Mouse (Mus musculus): ENCODE measurements at regions not wholly inside any gene's neighbourhood (a gene's known extent, or its start where the extent isn't known, plus 50 kb on each side); places are given as distances from the start of the nearest gene placed in this dataset.

GRCm38 (mm10) chr17:51304964-51305363 is 125.8 kb upstream of the Tbc1d5 start:
- CTCF ChIA-PET = no interaction called here
- POLR2A ChIA-PET = no interaction called here

- CTCF ChIA-PET = no interaction called here
- POLR2A ChIA-PET = no interaction called here
Measured at GRCm38 (mm10) chr17:51290741-51291140, 111.6 kb upstream of the Tbc1d5 start.

GRCm38 (mm10) chr17:51288751-51289150 is 109.6 kb upstream of the Tbc1d5 start:
- ChIA-PET CTCF (no interaction called here), POLR2A (no interaction called here)

GRCm38 (mm10) chr17:51287878-51288277 is 108.7 kb upstream of the Tbc1d5 start:
- ChIA-PET CTCF (no interaction called here), POLR2A (no interaction called here)

- ChIA-PET CTCF (no interaction called here), POLR2A (no interaction called here)
Measured at GRCm38 (mm10) chr17:51285362-51285761, 106.2 kb upstream of the Tbc1d5 start.

GRCm38 (mm10) chr17:51278771-51279170 is 99.6 kb upstream of the Tbc1d5 start:
- POLR2A ChIA-PET = no interaction called here
- CTCF ChIA-PET = no interaction called here

GRCm38 (mm10) chr17:51278094-51278493 is 98.9 kb upstream of the Tbc1d5 start:
- ChIA-PET POLR2A (no interaction called here), CTCF (no interaction called here)

- ChIA-PET POLR2A (no interaction called here), CTCF (no interaction called here)
Measured at GRCm38 (mm10) chr17:51277161-51277560, 98.0 kb upstream of the Tbc1d5 start.

- ChIA-PET POLR2A (no interaction called here), CTCF (no interaction called here)
Measured at GRCm38 (mm10) chr17:51272025-51272424, 92.9 kb upstream of the Tbc1d5 start.

- ChIA-PET POLR2A (no interaction called here), CTCF (no interaction called here)
Measured at GRCm38 (mm10) chr17:51262946-51263345, 83.8 kb upstream of the Tbc1d5 start.

- POLR2A ChIA-PET = interaction anchor here in 1 of 4 experiments (0.6 kb wide), 1 partner anchor 576 kb away, joined by 7 read pairs; no protein-coding TSS in a partner anchor
- CTCF ChIA-PET = interaction anchor here in 1 of 4 experiments (0.7 kb wide), 1 partner anchor 46 kb away, joined by 3 read pairs; no protein-coding TSS in a partner anchor
Measured at GRCm38 (mm10) chr17:51262404-51262803, 83.3 kb upstream of the Tbc1d5 start.

- POLR2A ChIA-PET = no interaction called here
Measured at GRCm38 (mm10) chr17:51258316-51258715, 79.2 kb upstream of the Tbc1d5 start.

GRCm38 (mm10) chr17:51248543-51248942 is 69.4 kb upstream of the Tbc1d5 start:
- ChIA-PET CTCF (no interaction called here), POLR2A (no interaction called here)

More at GRCm38 (mm10) chr17:51258316-51258715, 79.2 kb upstream of the Tbc1d5 start:
- CTCF ChIA-PET = no interaction called here

GRCm38 (mm10) chr17:51246038-51246437 is 66.9 kb upstream of the Tbc1d5 start:
- POLR2A ChIA-PET = no interaction called here
- CTCF ChIA-PET = no interaction called here

- ChIA-PET POLR2A (no interaction called here), CTCF (no interaction called here)
Measured at GRCm38 (mm10) chr17:51240360-51240993, 61.3 kb upstream of the Tbc1d5 start.

- POLR2A ChIA-PET = interaction anchor here in 1 of 4 experiments (0.7 kb wide), 1 partner anchor 328 kb away, joined by 3 read pairs; no protein-coding TSS in a partner anchor
- CTCF ChIA-PET = no interaction called here
Measured at GRCm38 (mm10) chr17:51239465-51239864, 60.3 kb upstream of the Tbc1d5 start.

Data from embryonic stem cell, embryonic (primary cell).